Mouse (Mus musculus) ES-E14 (cell line): Measurements from ENCODE around the gene 4930442H23Rik. TPM values are rescaled to one million over a fixed set of nuclear protein-coding genes. Genes with fewer than 3 reads are reported as not detected.
A peak's percentile ranks its signal among the peaks of the same experiment; 100 is the strongest.

ENCODE experiments used
- DNase-seq: peaks from one replicate; pipeline ENCODE4 v3.0.0-alpha.2; 2013; ENCODE audit warnings: low read depth, low spot score
- H3K27ac ChIP-seq: 2 replicates; pipeline ENCODE4 v1.5.1; 2012; ENCODE audit warnings: low read depth, mild to moderate bottlenecking, low read length, moderate library complexity, mixed read lengths; ENCODE audit not compliant: poor library complexity, insufficient read depth, severe bottlenecking
- H3K36me3 ChIP-seq: 2 replicates; pipeline ENCODE4 v1.6.1; 2012; ENCODE audit warnings: mild to moderate bottlenecking, low read length, moderate library complexity, mixed read lengths; ENCODE audit not compliant: control insufficient read depth, poor library complexity, insufficient read depth, severe bottlenecking
- H3K4me1 ChIP-seq, 2 experiments: fragments of 150-350 bp in 1 of 2; sonication (generic) in 1 of 2; 2 replicates each; pipeline ENCODE4 v1.6.1; 2012; ENCODE audit warnings: low read length in 2 of 2, mild to moderate bottlenecking in 1 of 2, mixed read lengths in 1 of 2; ENCODE audit not compliant: control insufficient read depth in 2 of 2, insufficient read depth in 2 of 2, poor library complexity in 1 of 2
- H3K4me3 ChIP-seq, 2 experiments: fragments of 150-350 bp in 1 of 2; sonication (generic) in 1 of 2; 2 replicates each; pipeline ENCODE4 v1.5.1; 2012; ENCODE audit warnings: low read length in 2 of 2, low read depth in 1 of 2, mild to moderate bottlenecking in 1 of 2, mixed read lengths in 1 of 2; ENCODE audit not compliant: insufficient read depth in 1 of 2, poor library complexity in 1 of 2, severe bottlenecking in 1 of 2
- H3K9ac ChIP-seq: 2 replicates; pipeline ENCODE4 v1.6.1; 2012; ENCODE audit warnings: low read depth, mild to moderate bottlenecking, low read length, mixed read lengths; ENCODE audit not compliant: poor library complexity, insufficient read depth, severe bottlenecking
- H3K9me3 ChIP-seq: fragments of 150-350 bp; sonication (generic); 2 replicates; pipeline ENCODE4 v1.6.1; 2012; ENCODE audit warnings: low read depth, mild to moderate bottlenecking, low read length; ENCODE audit not compliant: control insufficient read depth, insufficient read depth
- CHD2 ChIP-seq: IDR thresholded peaks from 2 replicates; pipeline ENCODE4 v1.6.1; 2014; ENCODE audit warnings: mild to moderate bottlenecking, low read depth, low read length, inconsistent platforms
- HCFC1 ChIP-seq: IDR thresholded peaks from 2 replicates; pipeline ENCODE4 v1.6.1; 2012; ENCODE audit warnings: low read length, inconsistent platforms, borderline replicate concordance; ENCODE audit not compliant: insufficient read depth
- MAFK ChIP-seq: IDR thresholded peaks from 2 replicates; pipeline ENCODE4 v1.6.1; 2014; ENCODE audit warnings: mild to moderate bottlenecking, low read depth, low read length, inconsistent platforms; ENCODE audit not compliant: insufficient read depth
- ZC3H11A ChIP-seq: IDR thresholded peaks from 2 replicates; pipeline ENCODE4 v1.6.1; 2012; ENCODE audit warnings: low read depth, mild to moderate bottlenecking, inconsistent platforms, low read length, borderline replicate concordance
- ZNF384 ChIP-seq: IDR thresholded peaks from 2 replicates; pipeline ENCODE4 v1.6.1; 2012; ENCODE audit warnings: low read depth, low read length, inconsistent platforms
- in situ Hi-C, 2 experiments: fragments of 600-800 bp; cut with MboI; formaldehyde crosslinking; loops; one replicate each; pipeline ENCODE4 v1.15.1; 2025; ENCODE audit warnings: low sequenced_read_pairs in 2 of 2, inconsistent platforms in 1 of 2; ENCODE audit not compliant: unreplicated experiment in 2 of 2
- total RNA-seq: library from RNA; depleted of rRNA; stranded (reverse); fragments of 300-350 nt; gene quantifications from 2 replicates; pipeline ENCODE4 v1.2.3, GENCODE M21; 2012

The 4930442H23Rik gene
- total RNA-seq, 1 experiment: 0.54 TPM

- Histone ChIP-seq H3K27ac (no peak overlapping the region), H3K4me1 (peaks cover 3 to 64% of the 10 kb centered on the region in 2 experiments; a peak in 3 of 4 replicates), H3K36me3 (peaks cover 51% of the 10 kb centered on the region), H3K9me3 (no peaks in the 10 kb centered on the region), H3K9ac (peak overlapping the region; percentile 21), H3K4me3 (peak overlapping the region; percentile 23 to 91; a peak in 3 of 4 replicates)
- in situ Hi-C loops: no loop called here
- TF ChIP-seq MAFK: no peak
- TF ChIP-seq HCFC1: no peak
- TF ChIP-seq CHD2: no peak
- no peak for TF ChIP-seq ZNF384
- no peak for TF ChIP-seq ZC3H11A
- no peak for DNase-seq
Observed at GRCm38 (mm10) chr10:81143845-81144437, 39.7 kb downstream of the 4930442H23Rik start.

DNA sequence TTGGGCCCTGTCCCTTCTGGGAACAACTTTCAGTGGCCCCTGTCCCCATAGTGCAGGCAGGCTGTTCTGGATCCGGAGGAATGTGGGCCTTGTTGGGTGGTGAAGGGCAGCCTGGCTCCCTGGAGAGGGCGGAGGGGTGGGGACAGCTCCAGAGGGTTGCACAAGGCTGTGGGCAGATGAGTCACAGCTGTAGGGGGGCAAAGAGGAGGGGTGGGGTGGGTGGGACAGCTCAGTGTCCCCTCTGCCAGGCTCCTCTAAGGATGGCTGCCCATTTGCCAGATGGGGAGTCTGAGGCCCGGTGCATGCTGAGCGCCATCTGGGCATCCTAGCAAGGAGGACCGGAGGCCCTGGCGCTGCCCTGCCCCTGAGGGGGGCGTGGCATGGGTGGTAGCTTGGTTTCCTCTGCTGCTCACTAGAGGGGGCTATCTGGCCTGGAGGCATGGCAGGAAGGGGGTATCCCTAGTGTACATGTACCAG, 40.5 kb downstream of the 4930442H23Rik start:
- Histone ChIP-seq H3K36me3 (peaks cover 44% of the 10 kb centered on the region), H3K27ac (no peak overlapping the region), H3K9ac (0 out of 2 replicates have a peak overlapping the region, but pooled peaks have one; percentile 21), H3K9me3 (no peaks in the 10 kb centered on the region), H3K4me3 (peak overlapping the region; percentile 43 to 91), H3K4me1 (peaks cover 3 to 60% of the 10 kb centered on the region in 2 experiments; a peak in 3 of 4 replicates)
- DNase-seq: no peak
- in situ Hi-C loops: no loop called here
- TF ChIP-seq ZNF384: no peak
- no peak for TF ChIP-seq MAFK
- TF ChIP-seq HCFC1: no peak
- TF ChIP-seq ZC3H11A: no peak
- no peak for TF ChIP-seq CHD2

DNA sequence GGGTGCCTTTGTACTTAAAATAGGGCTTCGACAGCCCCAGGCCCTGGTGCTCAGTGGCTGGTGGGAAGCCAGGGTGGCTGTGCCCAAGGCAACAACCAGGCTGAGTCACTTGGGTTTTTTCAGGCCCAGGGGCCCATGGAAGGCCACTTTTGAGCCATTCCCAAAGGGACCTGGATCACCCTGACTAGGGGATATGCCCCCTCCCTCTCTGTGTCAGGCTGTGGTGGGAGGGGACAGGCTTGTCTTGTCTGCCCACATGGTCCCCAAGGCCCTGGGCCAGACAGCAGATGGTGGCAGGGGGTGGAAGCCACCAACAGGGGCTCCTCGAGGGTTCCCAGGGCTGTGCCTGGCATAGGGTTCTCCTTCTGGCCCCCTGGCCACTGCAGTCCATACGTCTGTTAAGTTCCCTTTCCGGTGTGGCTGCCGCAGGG, 41.1 kb downstream of the 4930442H23Rik start:
- TF ChIP-seq MAFK: no peak
- no peak for TF ChIP-seq ZNF384
- no peak for TF ChIP-seq CHD2
- TF ChIP-seq ZC3H11A: no peak
- TF ChIP-seq HCFC1: no peak
- DNase-seq: no peak
- Histone ChIP-seq H3K36me3 (peaks cover 37% of the 10 kb centered on the region), H3K9me3 (no peaks in the 10 kb centered on the region), H3K4me1 (peaks cover 3 to 55% of the 10 kb centered on the region in 2 experiments; a peak in 3 of 4 replicates), H3K27ac (peak overlapping the region; percentile 67; the same call in 1 of the 2 replicates), H3K4me3 (peak overlapping the region; percentile 43 to 91), H3K9ac (peak overlapping the region; percentile 47; the same call in 1 of the 2 replicates)
- in situ Hi-C loops: no loop called here

GRCm38 (mm10) chr10:81141455-81142210, 42.0 kb downstream of the 4930442H23Rik start:
- H3K9me3 ChIP-seq: no peaks in the 10 kb centered on the region
- peak overlapping the region; percentile 67 for H3K27ac ChIP-seq
- TF ChIP-seq MAFK (peak; percentile 79), HCFC1 (no peak)
- no peak for DNase-seq
- H3K4me1 ChIP-seq: peaks cover 3 to 47% of the 10 kb centered on the region in 2 experiments; a peak in 3 of 4 replicates
- peaks cover 30% of the 10 kb centered on the region for H3K36me3 ChIP-seq
- in situ Hi-C loops: no loop called here
- H3K9ac ChIP-seq: peak overlapping the region; percentile 29; the same call in 1 of the 2 replicates
- H3K4me3 ChIP-seq: peak overlapping the region; percentile 90 to 91
